Mouse (Mus musculus) adrenal gland, postnatal 10 days (tissue): ENCODE data around the gene Pus1. TPM values are rescaled to one million over a fixed set of nuclear protein-coding genes. Genes with fewer than 3 reads are reported as not detected.
A peak's percentile ranks its signal among the peaks of the same experiment; 100 is the strongest.

Experiments
- DNase-seq: peaks from one replicate; pipeline ENCODE4 v3.0.0; 2021; ENCODE audit warnings: mixed read lengths
- long read RNA-seq, 2 experiments: library from polyadenylated mRNA; stranded (forward); transcript quantifications; one replicate each; pipeline ENCODE4 v2.0.0; 2021
- total RNA-seq, 2 experiments: library from RNA; stranded (reverse); gene quantifications; 2 replicates each; pipeline ENCODE4 v1.2.3; 2021

Pus1 gene
- 10 to 100 TPM; 34.6 to 36.9 TPM for total RNA-seq
- long read RNA-seq, experiment 1, transcript Pus1-203 (7 exons, 1,868 nt), result minor isoform, 5 of 82 reads
- long read RNA-seq, experiment 1, transcript Pus1-202 (6 exons, 1,814 nt), result major isoform, 46 of 82 reads
- long read RNA-seq, experiment 1, transcript Pus1-207 (6 exons, 1,510 nt), result minor isoform, 8 of 82 reads
- long read RNA-seq, experiment 1, partial matches to known transcripts, result 14 of 82 reads
- long read RNA-seq, experiment 1, other reads (novel, unspliced or antisense), result 7 of 82 reads
- long read RNA-seq, experiment 2, transcript Pus1-202 (6 exons, 1,814 nt), result minor isoform, 6 of 19 reads
- long read RNA-seq, experiment 2, transcript Pus1-207 (6 exons, 1,510 nt), result major isoform, 7 of 19 reads
- long read RNA-seq, experiment 2, partial matches to known transcripts, result 2 of 19 reads
- long read RNA-seq, experiment 2, other reads (novel, unspliced or antisense), result 1 of 19 reads

- peak; percentile 97 for DNase-seq
These were observed at the start of gene Pus1 for GRCm38 (mm10) chr5:110779998-110780760. Pus1 (minus strand) TSS chr5:110780659.

- no peak for DNase-seq
These were observed 47.1 kb upstream of the Pus1 start for GRCm38 (mm10) chr5:110827576-110827975.

GRCm38 (mm10) chr5:110826781-110827495 is 46.5 kb upstream of the Pus1 start:
- DNase-seq, result no peak

GRCm38 (mm10) chr5:110824421-110824820 is 44.0 kb upstream of the Pus1 start:
- DNase-seq, result no peak

- peak; percentile 100 for DNase-seq
These were observed 29.3 kb upstream of the Pus1 start, which contains the start of gene Ulk1 for GRCm38 (mm10) chr5:110809667-110810325. Ulk1 (minus strand) TSS chr5:110810097.

GRCm38 (mm10) chr5:110808821-110809666 is 28.6 kb upstream of the Pus1 start:
- peak; percentile 49 for DNase-seq

- DNase-seq, result peak; percentile 94
These were observed 27.7 kb upstream of the Pus1 start for GRCm38 (mm10) chr5:110808061-110808631.

- no peak for DNase-seq
These were observed 27.0 kb upstream of the Pus1 start for GRCm38 (mm10) chr5:110807453-110807852.

GRCm38 (mm10) chr5:110806676-110807075 is 26.2 kb upstream of the Pus1 start:
- DNase-seq, result no peak

- no peak for DNase-seq
These were observed 25.7 kb upstream of the Pus1 start for GRCm38 (mm10) chr5:110806154-110806553.

- no peak for DNase-seq
These were observed 23.7 kb upstream of the Pus1 start for GRCm38 (mm10) chr5:110804012-110804743.

GRCm38 (mm10) chr5:110802809-110803208 is 22.4 kb upstream of the Pus1 start:
- no peak for DNase-seq

GRCm38 (mm10) chr5:110802186-110802585 is 21.7 kb upstream of the Pus1 start:
- DNase-seq, result no peak

GRCm38 (mm10) chr5:110801036-110801624 is 20.7 kb upstream of the Pus1 start:
- DNase-seq, result no peak

- DNase-seq, result peak; percentile 51
These were observed 17.2 kb upstream of the Pus1 start for GRCm38 (mm10) chr5:110797696-110798095.

GRCm38 (mm10) chr5:110794363-110794762 is 13.9 kb upstream of the Pus1 start:
- DNase-seq, result no peak

GRCm38 (mm10) chr5:110788684-110789083 is 8.2 kb upstream of the Pus1 start:
- DNase-seq, result peak; percentile 58

- peak; percentile 36 for DNase-seq
These were observed 5.8 kb upstream of the Pus1 start for GRCm38 (mm10) chr5:110786081-110786835.

- DNase-seq, result no peak
These were observed 2.7 kb upstream of the Pus1 start for GRCm38 (mm10) chr5:110783150-110783549.
